Mouse (Mus musculus) MEL (cell line): ENCODE measurements around the gene H3f3a. TPM values are rescaled to one million over a fixed set of nuclear protein-coding genes. Genes with fewer than 3 reads are reported as not detected.
A peak's percentile ranks its signal among the peaks of the same experiment; 100 is the strongest.

Source experiments
- DNase-seq: peaks from one replicate; pipeline ENCODE4 v3.0.0; 2011; ENCODE audit warnings: low read depth, low spot score
- H3K27ac ChIP-seq: 2 replicates; pipeline ENCODE4 v1.5.1; 2012; ENCODE audit warnings: low read depth, mild to moderate bottlenecking, control low read depth, low read length, moderate library complexity; ENCODE audit not compliant: control insufficient read depth
- H3K27me3 ChIP-seq, 2 experiments: fragments of 150-350 bp in 1 of 2; sonication (generic) in 1 of 2; 2 replicates each; pipeline ENCODE4 v1.6.1; 2012; ENCODE audit warnings: low read length in 2 of 2, mild to moderate bottlenecking in 2 of 2, improper control_type of control experiment in 1 of 2, moderate library complexity in 1 of 2; ENCODE audit not compliant: insufficient read depth in 2 of 2, control insufficient read depth in 1 of 2
- H3K36me3 ChIP-seq, 2 experiments: 2 replicates each; pipeline ENCODE4 v1.6.1; 2012 to 2014; ENCODE audit warnings: low read length in 2 of 2, improper control_type of control experiment in 1 of 2, inconsistent platforms in 1 of 2, mild to moderate bottlenecking in 1 of 2; ENCODE audit not compliant: insufficient read depth in 2 of 2, control insufficient read depth in 1 of 2
- H3K4me1 ChIP-seq, 2 experiments: fragments of 150-350 bp in 1 of 2; sonication (generic) in 1 of 2; 2 replicates each; pipeline ENCODE4 v1.6.1; 2012; ENCODE audit warnings: low read length in 2 of 2, improper control_type of control experiment in 1 of 2, mild to moderate bottlenecking in 1 of 2; ENCODE audit not compliant: insufficient read depth in 2 of 2, control insufficient read depth in 1 of 2
- H3K4me3 ChIP-seq, 2 experiments: fragments of 150-350 bp in 1 of 2; sonication (generic) in 1 of 2; 2 replicates each; pipeline ENCODE4 v1.5.1; 2012; ENCODE audit warnings: low read depth in 2 of 2, low read length in 2 of 2, mild to moderate bottlenecking in 2 of 2, moderate library complexity in 2 of 2, control low read depth in 1 of 2, improper control_type of control experiment in 1 of 2; ENCODE audit not compliant: control insufficient read depth in 1 of 2, insufficient read depth in 1 of 2
- H3K79me2 ChIP-seq: 2 replicates; pipeline ENCODE4 v1.6.1; 2012; ENCODE audit warnings: mild to moderate bottlenecking, low read length, moderate library complexity; ENCODE audit not compliant: control insufficient read depth, poor library complexity, insufficient read depth
- H3K9ac ChIP-seq: 2 replicates; pipeline ENCODE4 v1.6.1; 2012; ENCODE audit warnings: low read depth, mild to moderate bottlenecking, control low read depth, low read length, moderate library complexity; ENCODE audit not compliant: control insufficient read depth, poor library complexity, severe bottlenecking
- H3K9me3 ChIP-seq: fragments of 150-350 bp; sonication (generic); replicated peaks from 2 replicates; pipeline ENCODE4 v1.6.1; 2012; ENCODE audit warnings: mild to moderate bottlenecking, low read length, improper control_type of control experiment, moderate library complexity; ENCODE audit not compliant: insufficient read depth
- BHLHE40 ChIP-seq: IDR thresholded peaks from 2 replicates; pipeline ENCODE4 v1.6.1; 2012; ENCODE audit warnings: low read depth, mild to moderate bottlenecking, inconsistent platforms, low read length, improper control_type of control experiment, borderline replicate concordance
- CHD2 ChIP-seq: IDR thresholded peaks from 2 replicates; pipeline ENCODE4 v1.6.1; 2011; ENCODE audit warnings: low read length, improper control_type of control experiment
- E2F4 ChIP-seq: IDR thresholded peaks from 2 replicates; pipeline ENCODE4 v1.6.1; 2011; ENCODE audit warnings: low read depth, low read length, improper control_type of control experiment, borderline replicate concordance
- ELF1 ChIP-seq: IDR thresholded peaks from 2 replicates; pipeline ENCODE4 v1.6.1; 2014; ENCODE audit warnings: low read depth, mild to moderate bottlenecking, inconsistent platforms, low read length, improper control_type of control experiment, moderate library complexity
- EP300 ChIP-seq, 2 experiments: IDR thresholded peaks; 2 replicates each; pipeline ENCODE4 v1.6.1; 2011; ENCODE audit warnings: improper control_type of control experiment in 2 of 2, low read length in 2 of 2, low read depth in 1 of 2, mild to moderate bottlenecking in 1 of 2
- ETS1 ChIP-seq: IDR thresholded peaks from 2 replicates; pipeline ENCODE4 v1.6.1; 2012; ENCODE audit warnings: low read depth, mild to moderate bottlenecking, inconsistent platforms, low read length, improper control_type of control experiment, moderate library complexity
- GABPA ChIP-seq: IDR thresholded peaks from 2 replicates; pipeline ENCODE4 v1.6.1; 2012; ENCODE audit warnings: low read depth, mild to moderate bottlenecking, inconsistent platforms, low read length, improper control_type of control experiment, moderate library complexity
- GATA1 ChIP-seq: IDR thresholded peaks from 2 replicates; pipeline ENCODE4 v1.6.1; 2011; ENCODE audit warnings: low read depth, low read length, improper control_type of control experiment
- HCFC1 ChIP-seq: IDR thresholded peaks from 2 replicates; pipeline ENCODE4 v1.6.1; 2012; ENCODE audit warnings: low read depth, mild to moderate bottlenecking, inconsistent platforms, low read length, improper control_type of control experiment, moderate library complexity
- MAFK ChIP-seq: IDR thresholded peaks from 2 replicates; pipeline ENCODE4 v1.6.1; 2011; ENCODE audit warnings: low read depth, mild to moderate bottlenecking, low read length, improper control_type of control experiment, borderline replicate concordance
- MAX ChIP-seq: IDR thresholded peaks from 2 replicates; pipeline ENCODE4 v1.6.1; 2011; ENCODE audit warnings: low read length, improper control_type of control experiment
- MAZ ChIP-seq: IDR thresholded peaks from 2 replicates; pipeline ENCODE4 v1.6.1; 2012; ENCODE audit warnings: low read depth, mild to moderate bottlenecking, inconsistent platforms, low read length, improper control_type of control experiment
- MEF2A ChIP-seq: IDR thresholded peaks from 2 replicates; pipeline ENCODE4 v1.6.1; 2014; ENCODE audit warnings: low read depth, mild to moderate bottlenecking, inconsistent platforms, low read length, improper control_type of control experiment; ENCODE audit not compliant: poor library complexity, insufficient replicate concordance, severe bottlenecking; ENCODE audit errors: extremely low read depth
- MXI1 ChIP-seq: IDR thresholded peaks from 2 replicates; pipeline ENCODE4 v1.6.1; 2011; ENCODE audit warnings: mild to moderate bottlenecking, low read depth, low read length, improper control_type of control experiment
- MYC ChIP-seq: IDR thresholded peaks from 2 replicates; pipeline ENCODE4 v1.6.1; 2011; ENCODE audit warnings: low read depth, mild to moderate bottlenecking, low read length, improper control_type of control experiment, moderate library complexity
- NELFE ChIP-seq: IDR thresholded peaks from 2 replicates; pipeline ENCODE4 v1.6.1; 2011; ENCODE audit warnings: low read depth, low read length, improper control_type of control experiment
- POLR2A ChIP-seq, 2 experiments: IDR thresholded peaks; 2 replicates each; pipeline ENCODE4 v1.6.1; 2011 to 2012; ENCODE audit warnings: low read length in 2 of 2, mild to moderate bottlenecking in 2 of 2, control low read depth in 1 of 2, improper control_type of control experiment in 1 of 2, low read depth in 1 of 2, moderate library complexity in 1 of 2; ENCODE audit not compliant: control insufficient read depth in 1 of 2, insufficient read depth in 1 of 2, poor library complexity in 1 of 2
- POLR2AphosphoS5 ChIP-seq: IDR thresholded peaks from 2 replicates; pipeline ENCODE4 v1.6.1; 2012; ENCODE audit warnings: low read depth, borderline replicate concordance, mild to moderate bottlenecking, inconsistent platforms, low read length, moderate library complexity, mixed read lengths
- SIN3A ChIP-seq: IDR thresholded peaks from 2 replicates; pipeline ENCODE4 v1.6.1; 2012; ENCODE audit warnings: low read length, improper control_type of control experiment, inconsistent platforms
- SMC3 ChIP-seq: IDR thresholded peaks from 2 replicates; pipeline ENCODE4 v1.6.1; 2011; ENCODE audit warnings: low read depth, low read length, improper control_type of control experiment
- TAL1 ChIP-seq: IDR thresholded peaks from 2 replicates; pipeline ENCODE4 v1.6.1; 2012; ENCODE audit warnings: mild to moderate bottlenecking, inconsistent platforms, low read length, moderate library complexity, mixed read lengths
- TBP ChIP-seq: IDR thresholded peaks from 2 replicates; pipeline ENCODE4 v1.8.0; 2011; ENCODE audit warnings: low read depth, low read length, improper control_type of control experiment
- UBTF ChIP-seq: IDR thresholded peaks from 2 replicates; pipeline ENCODE4 v1.6.1; 2012; ENCODE audit warnings: low read depth, mild to moderate bottlenecking, inconsistent platforms, low read length, improper control_type of control experiment, moderate library complexity, borderline replicate concordance; ENCODE audit not compliant: insufficient read depth
- USF1 ChIP-seq: IDR thresholded peaks from 2 replicates; pipeline ENCODE4 v1.6.1; 2014; ENCODE audit warnings: low read depth, mild to moderate bottlenecking, inconsistent platforms, low read length, improper control_type of control experiment, moderate library complexity
- USF2 ChIP-seq, 2 experiments: IDR thresholded peaks; 2 replicates each; pipeline ENCODE4 v1.6.1; 2011 to 2012; ENCODE audit warnings: improper control_type of control experiment in 2 of 2, low read length in 2 of 2, borderline replicate concordance in 1 of 2, inconsistent platforms in 1 of 2, low read depth in 1 of 2, mild to moderate bottlenecking in 1 of 2; ENCODE audit not compliant: insufficient read depth in 1 of 2
- ZC3H11A ChIP-seq: IDR thresholded peaks from 2 replicates; pipeline ENCODE4 v1.6.1; 2012; ENCODE audit warnings: low read depth, mild to moderate bottlenecking, inconsistent platforms, low read length, improper control_type of control experiment
- ZKSCAN1 ChIP-seq: IDR thresholded peaks from 2 replicates; pipeline ENCODE4 v1.6.1; 2012; ENCODE audit warnings: low read depth, mild to moderate bottlenecking, inconsistent platforms, low read length, improper control_type of control experiment, moderate library complexity
- ZMIZ1 ChIP-seq: IDR thresholded peaks from 2 replicates; pipeline ENCODE4 v1.6.1; 2012; ENCODE audit warnings: low read depth, mild to moderate bottlenecking, inconsistent platforms, low read length, improper control_type of control experiment, moderate library complexity
- polyA plus RNA-seq, 2 experiments: library from polyadenylated mRNA; stranded (reverse) in 1 of 2; unstranded in 1 of 2; fragments of >175 nt in 1 of 2; fragments of >200 nt in 1 of 2; gene quantifications; 2 replicates each; pipeline versions ENCODE4 v1.2.1 to v1.2.4; 2012; ENCODE audit warnings: low replicate concordance in 2 of 2, low read depth in 1 of 2; ENCODE audit not compliant: insufficient read length in 2 of 2, insufficient read depth in 1 of 2, missing spikeins in 1 of 2
- total RNA-seq: library from RNA; depleted of rRNA; stranded (reverse); fragments of 300-350 nt; gene quantifications from 2 replicates; pipeline ENCODE4 v1.2.3, GENCODE M21; 2012; rRNA removed

H3f3a gene
- total RNA-seq (573 and 574 TPM in 2 replicates), polyA plus RNA-seq (100 to 1,000 TPM; 265 to 903 TPM)

DNA sequence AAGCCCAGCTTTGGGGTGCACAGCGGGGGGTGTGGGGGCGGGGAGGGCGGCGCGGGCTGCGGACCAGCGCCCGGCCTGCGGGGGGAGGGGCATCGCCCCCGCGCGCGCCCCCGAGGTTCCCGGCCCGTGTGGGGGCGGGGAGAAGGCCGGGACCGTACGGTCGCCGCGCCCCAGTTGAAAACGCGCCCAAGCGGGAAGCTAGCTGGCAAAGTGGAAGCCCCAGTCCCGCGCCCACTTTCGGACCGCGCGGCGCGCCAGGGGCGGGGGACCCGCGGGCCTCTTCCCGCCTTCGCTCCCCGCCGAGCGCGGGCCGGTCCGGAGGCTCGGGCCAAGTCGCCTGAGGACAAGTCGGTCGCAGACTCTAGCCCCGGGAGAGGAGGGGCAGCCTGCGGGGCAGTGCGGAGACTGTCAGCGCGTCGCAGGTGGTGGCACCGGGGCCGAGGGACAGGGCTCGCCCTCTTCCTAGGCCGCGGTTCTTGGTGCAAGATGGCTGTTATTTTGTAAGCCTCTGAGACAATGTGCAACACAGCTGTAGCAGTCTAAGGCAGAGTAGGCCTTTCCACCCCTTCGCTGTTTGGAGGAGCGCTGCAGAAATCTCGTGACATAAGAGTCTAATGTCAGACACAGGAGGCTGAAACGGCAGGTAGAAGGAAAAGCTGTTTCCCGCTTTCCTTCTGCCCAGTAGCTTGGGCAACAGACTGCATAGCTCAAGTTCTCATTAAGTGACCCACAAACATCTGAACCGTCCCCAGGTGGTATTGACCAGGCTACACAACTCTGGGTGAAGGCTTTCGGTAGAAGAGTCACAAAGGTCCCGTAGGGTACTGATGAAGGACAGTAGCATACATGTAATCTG is at the start of gene H3f3a:
H3f3a (minus strand) TSS at position 59 of the 856 bp plus-strand sequence.
- 0 out of 2 replicates have a peak, but pooled peaks have one; percentile 8 for TF ChIP-seq ELF1
- TF ChIP-seq ZKSCAN1: no peak
- no peak for TF ChIP-seq MEF2A
- TF ChIP-seq UBTF: 0 out of 2 replicates have a peak, but pooled peaks have one; percentile 82
- TF ChIP-seq MAX: peak; percentile 54
- 0 out of 2 replicates have a peak, but pooled peaks have one; percentile 9 for TF ChIP-seq TBP
- peak; percentile 74 for TF ChIP-seq MAZ
- TF ChIP-seq CHD2: no peak
- peak; percentile 37; the same call in 1 of the 2 replicates for TF ChIP-seq HCFC1
- TF ChIP-seq ETS1: 0 out of 2 replicates have a peak, but pooled peaks have one; percentile 7
- TF ChIP-seq MYC: 0 out of 2 replicates have a peak, but pooled peaks have one; percentile 25
- TF ChIP-seq MXI1: peak; percentile 39; the same call in 1 of the 2 replicates
- peak; percentile 40; the same call in 1 of the 2 replicates for TF ChIP-seq NELFE
- TF ChIP-seq POLR2AphosphoS5: no peak
- no peak for TF ChIP-seq MAFK
- no peak for TF ChIP-seq EP300 (IDR thresholded peaks at IDR 0.05; ENCODE audit: low read depth in 1 of 2, low read length in 2 of 2)
- TF ChIP-seq SIN3A: peak; percentile 63; the same call in 1 of the 2 replicates
- Histone ChIP-seq H3K79me2 (peaks cover 32% of the 10 kb centered on the region), H3K9ac (peak within 1 kb of the TSS; percentile 100), H3K4me3 (peak within 1 kb of the TSS; percentile 85 to 92), H3K4me1 (peaks cover 3 to 7% of the 10 kb centered on the region in 2 experiments; a peak in 2 of 4 replicates), H3K27ac (peak within 1 kb of the TSS; percentile 99), H3K9me3 (no peaks in the 10 kb centered on the region), H3K27me3 (no peaks in the 10 kb centered on the region), H3K36me3 (peaks cover 1 to 21% of the 10 kb centered on the region in 2 experiments; a peak in 3 of 4 replicates)
- DNase-seq: peak; percentile 79

GRCm38 (mm10) chr1:180860030-180860429 is 46.3 kb upstream of the H3f3a start:
- no peaks in the 10 kb centered on the region for H3K27me3 ChIP-seq
- no peak overlapping the region for H3K4me3 ChIP-seq
- TF ChIP-seq POLR2A (IDR thresholded peaks at IDR 0.05; ENCODE audit: control insufficient read depth in 1 of 2, insufficient read depth in 1 of 2, low read depth in 1 of 2, low read length in 2 of 2, poor library complexity in 1 of 2): no peak
- TF ChIP-seq ZMIZ1: no peak
- TF ChIP-seq TBP: no peak
- TF ChIP-seq MAX: no peak
- no peak for TF ChIP-seq E2F4
- TF ChIP-seq MEF2A: no peak
- TF ChIP-seq ZKSCAN1: no peak
- TF ChIP-seq GATA1: no peak
- TF ChIP-seq SMC3: no peak
- TF ChIP-seq ZC3H11A: no peak
- TF ChIP-seq BHLHE40: no peak
- no peak for TF ChIP-seq TAL1
- TF ChIP-seq USF1: no peak
- no peak for TF ChIP-seq MXI1
- TF ChIP-seq USF2 (IDR thresholded peaks at IDR 0.05; ENCODE audit: borderline replicate concordance in 1 of 2, insufficient read depth in 1 of 2, low read depth in 1 of 2, low read length in 2 of 2): no peak
- TF ChIP-seq CHD2: no peak
- no peak for TF ChIP-seq MYC
- no peak for TF ChIP-seq GABPA
- DNase-seq: no peak
- H3K36me3 ChIP-seq: peaks cover 4 to 39% of the 10 kb centered on the region in 2 experiments
- H3K79me2 ChIP-seq: peaks cover 5% of the 10 kb centered on the region; the same call in 1 of the 2 replicates
- no peaks in the 10 kb centered on the region for H3K4me1 ChIP-seq
- H3K9ac ChIP-seq: no peak overlapping the region
- no peak overlapping the region for H3K27ac ChIP-seq
- H3K9me3 ChIP-seq: no peaks in the 10 kb centered on the region
